Mouse (Mus musculus): ENCODE results near the gene Fbp2.

The Fbp2 gene

DNA sequence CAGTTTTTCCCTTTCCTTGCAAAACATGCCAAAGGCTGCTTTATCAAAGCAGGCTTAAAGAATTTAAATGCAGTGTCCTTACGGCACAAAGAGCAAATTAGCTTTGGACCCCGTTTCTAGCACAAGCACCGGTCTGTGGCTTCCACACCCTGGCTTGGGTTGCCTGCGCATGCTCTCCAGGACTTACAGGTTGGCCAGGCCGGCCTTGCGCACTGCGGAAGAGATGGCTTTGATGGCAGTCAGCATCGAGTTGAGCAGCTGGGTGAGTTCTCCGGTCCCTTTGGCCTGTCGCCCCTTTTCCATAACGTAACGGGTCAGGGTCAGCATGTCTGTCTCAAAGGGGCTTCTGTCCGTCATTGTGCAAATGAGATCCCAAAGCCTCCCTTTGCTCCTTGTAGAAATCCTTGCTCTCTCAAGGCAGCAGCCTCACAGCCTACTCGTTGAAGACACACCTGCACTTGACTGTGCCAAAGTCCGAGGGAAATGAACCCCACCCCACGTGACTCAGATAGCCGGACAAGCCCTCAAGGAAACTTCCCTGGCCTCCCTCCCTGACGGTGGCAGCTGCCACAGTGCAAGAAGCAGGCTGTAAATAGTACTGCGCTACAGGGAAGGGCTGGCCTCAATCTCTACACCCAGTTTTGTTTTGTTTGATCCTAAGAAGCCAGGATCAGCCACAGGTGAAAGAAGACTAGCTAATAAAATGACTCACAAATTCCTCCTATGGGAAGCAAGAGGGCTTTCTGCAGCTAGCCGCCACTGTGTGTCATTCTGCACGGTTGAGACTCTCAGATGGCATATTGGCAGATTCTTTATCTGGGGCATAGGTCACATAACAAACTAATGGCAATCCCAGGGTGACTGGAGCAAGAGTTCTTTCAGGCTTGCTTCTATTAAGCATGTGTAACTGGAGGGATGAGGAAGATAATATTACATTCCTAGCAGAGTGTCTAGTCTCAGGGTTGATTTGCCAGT is at the start of gene Fbp2:
Gene Fbp2 (minus strand): TSS at position 482 of the 975 bp plus-strand sequence.
- DNase-seq (ENCODE audit: low spot score in 2 of 2) = no peak

DNA sequence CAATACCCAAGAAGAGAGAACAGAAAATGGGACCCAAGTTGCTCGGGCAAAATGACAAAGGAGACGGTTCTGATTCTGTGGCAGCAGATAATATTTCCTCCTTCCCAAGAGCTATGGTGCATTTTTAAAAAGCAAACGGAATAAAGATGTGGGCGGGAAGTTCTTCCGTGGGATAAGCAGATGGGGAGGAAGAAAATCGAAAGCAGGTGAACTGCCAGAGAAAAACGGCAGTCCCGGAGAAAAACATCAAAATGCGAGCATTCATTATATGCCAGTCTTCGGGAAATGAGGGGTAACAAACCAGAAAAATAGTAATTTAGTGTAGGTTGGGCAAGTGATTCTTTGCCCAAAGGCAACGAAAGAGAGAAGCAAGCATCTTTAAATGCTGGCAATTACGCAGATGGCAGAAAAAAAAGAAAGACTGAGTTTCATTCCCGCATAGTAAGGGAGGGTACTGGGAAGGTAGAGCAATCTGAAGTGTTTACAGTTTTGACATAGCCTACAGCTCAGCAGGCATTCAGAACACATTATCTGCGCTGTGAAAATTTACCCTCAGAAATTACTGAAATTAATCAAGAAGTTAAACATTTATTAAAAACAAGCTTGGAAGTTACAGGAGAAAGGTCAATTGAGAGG is 49.4 kb upstream of the Fbp2 start:
- DNase-seq (ENCODE audit: low spot score in 2 of 2) = peak in 1 of 2 experiments; percentile 39

GRCm38 (mm10) chr13:62901139-62901538 is 42.9 kb upstream of the Fbp2 start:
- no peak for DNase-seq (ENCODE audit: low spot score in 2 of 2)

DNA sequence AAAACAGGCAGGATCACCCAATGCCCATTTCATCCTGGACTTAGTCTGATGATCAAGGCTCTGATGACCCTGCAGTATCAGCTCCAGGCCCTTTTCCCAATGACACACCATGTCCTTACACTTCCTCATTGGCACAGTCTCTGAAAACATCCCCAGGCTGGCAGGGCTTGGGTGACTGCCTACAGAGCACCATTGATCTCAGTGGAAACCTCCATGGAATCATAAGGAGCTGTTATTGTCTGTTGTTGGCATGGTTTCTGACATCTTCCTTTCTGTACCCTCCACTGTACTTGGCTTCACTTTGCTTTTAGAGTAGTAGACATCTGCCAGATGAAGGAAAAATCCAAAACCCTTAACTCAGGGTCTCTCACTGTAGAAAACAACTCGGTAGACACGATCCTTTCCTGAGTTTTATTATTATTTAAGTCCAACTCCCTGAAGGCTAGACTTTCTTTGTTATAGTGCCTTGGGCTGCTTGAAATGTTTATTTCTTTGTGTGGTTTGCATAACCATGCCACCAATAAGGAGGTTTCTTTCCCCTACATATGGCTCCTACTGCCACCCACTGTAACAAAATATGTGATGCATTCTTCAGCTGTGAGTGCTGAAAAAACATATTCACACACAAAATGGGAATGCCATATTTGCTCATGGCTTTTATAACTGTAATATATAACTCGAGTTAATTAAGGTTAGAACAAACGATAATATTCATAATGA is 39.9 kb upstream of the Fbp2 start:
- DNase-seq (ENCODE audit: low spot score in 2 of 2) = no peak

DNA sequence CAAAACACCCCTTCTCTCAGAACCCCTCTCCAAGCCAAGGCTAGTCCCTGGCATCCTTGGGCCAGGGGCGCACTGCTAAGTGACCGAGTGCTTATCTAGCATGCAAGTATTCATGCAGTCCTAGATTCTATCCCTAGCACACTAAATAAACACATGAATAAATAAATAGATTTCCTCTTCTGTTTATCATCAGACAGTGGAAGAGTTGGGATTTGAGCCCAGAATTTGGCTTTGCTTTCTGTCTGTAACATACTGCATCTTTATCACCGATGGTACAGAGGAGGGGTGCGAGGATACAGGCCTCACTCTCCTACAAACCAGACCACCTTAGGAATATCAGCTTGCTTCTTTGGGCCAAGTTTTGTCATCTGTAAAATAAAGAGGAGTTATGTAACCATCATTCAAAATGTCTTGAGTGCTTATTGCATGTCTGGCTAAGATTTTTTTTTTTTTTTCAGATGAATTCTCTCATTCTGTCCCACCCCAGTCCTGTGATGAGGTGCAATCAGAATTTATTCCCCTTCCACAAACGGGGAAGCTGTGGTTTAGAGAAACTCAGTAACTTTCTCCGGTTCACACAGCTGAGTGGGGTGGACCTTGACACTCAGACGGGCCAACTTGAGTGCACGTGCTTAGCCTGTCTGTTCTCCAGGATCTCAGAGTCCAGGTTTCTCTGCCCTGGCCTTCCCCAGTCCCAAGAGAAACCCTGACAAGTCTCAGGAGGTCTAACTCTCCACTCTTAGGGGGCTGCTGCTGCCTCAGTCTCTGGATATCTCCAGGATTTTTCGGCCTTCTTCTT is 35.0 kb upstream of the Fbp2 start:
- no peak for DNase-seq (ENCODE audit: low spot score in 2 of 2)

- DNase-seq (ENCODE audit: low spot score in 2 of 2) = no peak
These were observed 31.1 kb upstream of the Fbp2 start for GRCm38 (mm10) chr13:62889311-62889710.

- no peak for DNase-seq (ENCODE audit: low spot score in 2 of 2)
These were observed 29.7 kb upstream of the Fbp2 start, which contains the start of gene Fbp1 for GRCm38 (mm10) chr13:62887712-62888441. Fbp1 (minus strand) TSS chr13:62888282.

DNA sequence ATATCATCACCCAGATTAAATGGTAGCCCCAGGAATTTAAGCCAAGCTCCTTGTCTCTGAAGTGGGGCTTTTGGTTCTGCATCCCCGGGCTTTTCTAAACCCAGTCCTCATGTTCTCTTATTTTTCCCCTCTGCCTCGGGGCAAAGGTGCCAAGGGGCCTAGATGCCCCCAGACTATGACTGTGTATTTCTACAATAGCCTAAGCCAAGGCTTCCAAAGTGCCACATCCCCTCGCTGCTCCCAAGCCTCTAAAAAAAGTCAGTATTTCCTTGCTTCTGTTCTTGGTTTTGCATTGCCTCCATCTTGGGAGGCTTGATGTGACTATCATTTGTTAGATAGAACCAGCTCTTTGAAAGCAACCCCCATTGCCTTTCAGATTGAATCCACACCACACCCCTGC is 26.3 kb upstream of the Fbp2 start:
- DNase-seq (ENCODE audit: low spot score in 2 of 2) = no peak

DNA sequence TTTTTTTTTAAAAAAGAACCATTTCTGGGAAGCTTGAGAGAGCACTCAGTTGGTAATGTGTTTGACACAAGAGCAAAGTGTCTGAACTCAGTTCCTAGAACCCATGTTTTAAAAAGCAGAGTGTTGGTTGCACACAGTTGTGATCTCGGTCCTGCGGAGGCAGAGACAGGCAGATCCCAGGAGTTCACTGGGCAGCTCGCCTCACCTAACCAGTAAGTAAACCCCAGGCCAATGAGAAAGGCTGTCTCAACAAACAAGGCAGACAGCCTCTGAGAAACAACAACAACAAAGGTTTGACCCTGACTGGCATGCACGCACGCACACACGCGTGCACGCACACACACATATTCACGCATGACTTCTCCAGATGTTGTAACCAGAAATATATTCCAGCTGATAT is 25.7 kb upstream of the Fbp2 start:
- DNase-seq (ENCODE audit: low spot score in 2 of 2) = no peak

- no peak for DNase-seq (ENCODE audit: low spot score in 2 of 2)
These were observed 25.2 kb upstream of the Fbp2 start for GRCm38 (mm10) chr13:62883436-62883835.

DNA sequence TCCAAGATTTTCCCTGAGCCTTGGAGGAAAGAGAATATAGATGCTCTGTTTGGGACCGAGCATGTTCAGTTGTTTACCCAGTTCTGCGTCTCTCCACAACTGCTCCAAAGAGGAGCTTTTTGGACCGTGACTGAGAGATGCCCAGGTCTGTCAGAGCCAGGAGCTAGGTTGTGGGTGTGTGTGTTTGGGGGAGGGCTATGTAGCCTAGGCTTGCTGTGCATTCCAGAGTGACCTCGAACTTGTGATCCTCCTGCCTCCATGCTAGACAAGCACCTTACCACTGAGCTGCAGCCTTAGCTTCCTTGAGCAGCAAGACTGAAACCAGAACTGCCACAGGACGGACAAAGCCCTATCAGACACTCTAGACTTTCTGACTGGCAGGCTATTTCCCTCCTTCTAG is 24.6 kb upstream of the Fbp2 start:
- DNase-seq (ENCODE audit: low spot score in 2 of 2) = no peak

- no peak for DNase-seq (ENCODE audit: low spot score in 2 of 2)
These were observed 23.1 kb upstream of the Fbp2 start for GRCm38 (mm10) chr13:62881336-62881735.

GRCm38 (mm10) chr13:62879831-62880615 is 21.8 kb upstream of the Fbp2 start:
- no peak for DNase-seq (ENCODE audit: low spot score in 2 of 2)

- no peak for DNase-seq (ENCODE audit: low spot score in 2 of 2)
These were observed 21.2 kb upstream of the Fbp2 start for GRCm38 (mm10) chr13:62879411-62879810.

GRCm38 (mm10) chr13:62877247-62877646 is 19.0 kb upstream of the Fbp2 start:
- no peak for DNase-seq (ENCODE audit: low spot score in 2 of 2)

DNA sequence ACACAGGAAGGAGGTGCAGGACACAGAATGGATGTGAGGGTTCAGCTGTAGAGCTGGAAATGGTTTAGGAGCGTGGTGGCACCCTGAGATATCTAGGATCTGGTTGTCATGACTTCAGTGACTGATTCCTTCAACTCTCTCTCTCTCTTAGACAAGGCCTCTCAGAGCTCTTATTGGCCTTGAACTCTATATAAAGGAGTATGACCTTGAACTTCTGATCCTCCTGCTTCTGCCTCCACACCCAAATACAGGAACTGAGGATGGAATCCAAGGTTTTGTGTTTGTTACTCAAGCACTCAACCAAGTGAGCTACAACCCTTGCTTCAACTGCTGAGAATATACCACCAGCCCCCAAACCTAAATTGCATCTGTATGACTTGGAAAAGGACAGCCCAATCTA is 17.9 kb upstream of the Fbp2 start:
- no peak for DNase-seq (ENCODE audit: low spot score in 2 of 2)

GRCm38 (mm10) chr13:62872252-62872651 is 14.0 kb upstream of the Fbp2 start:
- no peak for DNase-seq (ENCODE audit: low spot score in 2 of 2)

- no peak for DNase-seq (ENCODE audit: low spot score in 2 of 2)
These were observed 12.4 kb upstream of the Fbp2 start for GRCm38 (mm10) chr13:62870605-62871004.

- no peak for DNase-seq (ENCODE audit: low spot score in 2 of 2)
These were observed 8.6 kb upstream of the Fbp2 start for GRCm38 (mm10) chr13:62866817-62867216.

Data from left cerebral cortex, adult 9 months (tissue).